Mouse (Mus musculus) testis, postnatal 14 days (tissue): Measurements from ENCODE around the gene Ergic2.

Experiments
- DNase-seq: peaks from one replicate; pipeline ENCODE4 v3.0.0; 2021; ENCODE audit warnings: low spot score

The Ergic2 gene

GRCm38 (mm10) chr6:148211897-148212680, at the start of gene Ergic2:
TSS of gene Ergic2 (minus strand) at chr6:148212374.
- DNase-seq, result peak; percentile 99

DNA sequence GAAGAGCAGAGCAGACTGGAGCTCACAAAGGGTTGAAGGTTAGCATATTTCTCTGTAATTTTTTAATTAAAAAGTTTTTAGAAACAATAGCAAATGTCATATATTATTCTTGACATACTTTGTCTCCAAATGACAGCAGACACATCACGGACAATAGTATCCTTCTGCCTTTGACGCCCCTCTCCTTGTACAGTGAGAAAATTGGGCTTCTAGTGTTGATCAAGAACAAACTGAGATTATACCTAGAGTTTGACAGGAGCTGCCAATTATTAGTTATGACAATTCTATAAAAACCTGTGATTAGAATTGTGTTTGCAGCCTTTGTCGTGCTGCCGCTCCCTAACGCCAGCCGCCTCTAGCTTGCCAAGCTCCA, 48.5 kb upstream of the Ergic2 start:
- no peak for DNase-seq

GRCm38 (mm10) chr6:148259979-148260728, 48.0 kb upstream of the Ergic2 start:
- peak; percentile 30 for DNase-seq

DNA sequence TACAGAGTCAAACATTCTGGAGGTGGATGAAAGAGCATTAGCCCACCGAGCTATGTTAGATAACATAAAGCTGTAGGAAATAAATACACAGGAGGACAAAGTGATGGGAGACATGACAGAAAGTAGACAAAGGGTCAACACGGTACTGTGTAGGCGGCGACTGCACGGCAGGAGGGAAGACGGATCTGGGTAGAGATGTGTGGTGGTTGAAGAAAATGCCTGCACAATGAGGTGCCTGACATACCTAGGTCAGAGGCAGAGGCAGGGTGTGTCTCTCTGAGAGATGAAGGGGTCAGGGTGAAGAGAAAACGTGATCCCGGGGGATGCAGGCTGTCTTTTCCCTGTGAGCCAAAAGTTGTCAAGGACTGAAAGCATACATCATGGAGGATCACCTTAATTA, 46.9 kb upstream of the Ergic2 start:
- DNase-seq, result no peak

GRCm38 (mm10) chr6:148257805-148258204, 45.6 kb upstream of the Ergic2 start:
- DNase-seq, result no peak

GRCm38 (mm10) chr6:148256109-148256508, 43.9 kb upstream of the Ergic2 start:
- DNase-seq, result no peak

GRCm38 (mm10) chr6:148255395-148256053, 43.4 kb upstream of the Ergic2 start:
- no peak for DNase-seq

DNA sequence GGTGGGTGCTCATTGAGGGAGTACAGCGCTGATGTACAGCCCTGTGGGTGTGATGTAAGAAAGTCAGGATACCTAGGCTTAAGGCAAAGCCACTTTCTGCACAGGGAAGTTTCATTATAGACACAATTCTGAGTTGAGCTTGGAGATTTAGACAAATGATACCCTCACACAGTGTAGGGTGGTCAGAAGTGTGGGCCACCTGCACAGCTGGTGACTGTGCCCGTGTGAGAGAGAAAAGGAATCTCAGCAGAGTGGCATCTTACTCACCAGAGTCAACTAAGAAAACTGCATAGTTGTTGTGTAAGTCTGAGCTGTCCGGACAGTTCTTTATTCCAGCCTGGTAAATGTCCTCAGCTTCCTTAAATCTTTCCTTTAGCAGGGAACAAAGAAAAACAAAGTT, 37.0 kb upstream of the Ergic2 start:
- no peak for DNase-seq

- no peak for DNase-seq
Observed at GRCm38 (mm10) chr6:148248625-148249024, 36.5 kb upstream of the Ergic2 start.

DNA sequence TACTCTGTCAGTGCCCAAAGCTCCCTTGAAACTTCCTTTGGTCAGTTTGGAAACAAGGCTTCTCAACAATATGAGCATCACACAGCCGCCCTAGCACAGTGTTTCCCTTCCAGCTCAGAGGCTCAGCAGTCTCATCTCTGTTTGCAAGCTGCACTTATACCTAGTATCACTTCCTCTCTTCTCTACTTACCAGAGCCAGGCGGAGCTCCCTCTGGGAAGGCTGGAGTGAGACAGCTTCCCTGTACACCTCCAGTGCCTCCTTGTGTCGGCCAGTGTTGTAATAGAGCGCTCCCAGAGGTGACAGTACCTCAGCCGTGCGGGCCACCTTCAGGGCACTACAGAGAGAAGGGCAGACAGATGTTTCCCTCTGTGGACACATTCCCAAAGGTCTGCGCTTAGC, 34.4 kb upstream of the Ergic2 start:
- DNase-seq, result no peak

DNA sequence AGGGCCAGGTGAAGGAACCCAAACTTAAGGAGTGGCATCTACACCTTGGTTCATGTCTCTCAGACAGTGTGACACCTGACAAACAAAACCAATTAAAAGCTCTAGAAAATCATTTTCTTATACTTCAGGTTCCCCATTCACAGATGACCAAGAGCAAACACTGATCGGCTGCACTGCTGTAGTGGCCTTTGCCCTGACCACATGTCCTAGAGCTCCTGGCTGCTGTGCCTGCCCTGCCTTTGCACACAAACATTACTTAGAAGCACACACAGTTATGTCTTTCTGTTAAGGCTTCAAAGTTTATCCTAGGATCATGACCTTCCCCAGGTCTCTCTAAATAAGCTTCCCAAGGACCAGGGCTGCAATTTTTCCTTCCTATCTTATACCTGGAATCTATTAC, 32.7 kb upstream of the Ergic2 start:
- no peak for DNase-seq

- no peak for DNase-seq
Observed at GRCm38 (mm10) chr6:148242304-148242703, 30.1 kb upstream of the Ergic2 start.

GRCm38 (mm10) chr6:148241685-148242084, 29.5 kb upstream of the Ergic2 start:
- DNase-seq, result no peak

GRCm38 (mm10) chr6:148239311-148239710, 27.1 kb upstream of the Ergic2 start:
- DNase-seq, result no peak

DNA sequence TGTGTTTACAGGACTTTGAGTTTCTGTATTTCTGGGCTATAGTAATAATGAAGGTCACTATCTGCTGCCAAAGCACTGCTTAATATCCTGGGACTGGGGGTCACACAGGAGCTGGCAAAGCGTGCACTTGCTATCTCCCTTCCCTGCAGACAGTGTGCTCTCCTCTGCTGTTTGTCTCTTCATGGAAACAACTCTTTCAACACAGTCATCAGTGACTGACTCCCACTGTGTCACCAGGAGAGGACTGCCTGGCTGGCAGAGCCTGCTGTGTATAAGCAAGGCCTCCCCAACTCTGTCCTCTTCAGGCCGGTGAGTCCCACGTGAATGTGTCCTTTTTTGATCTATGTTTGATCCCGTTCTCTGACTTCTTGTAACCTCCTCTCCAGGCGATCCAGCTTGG, 25.3 kb upstream of the Ergic2 start:
- DNase-seq, result peak; percentile 31

DNA sequence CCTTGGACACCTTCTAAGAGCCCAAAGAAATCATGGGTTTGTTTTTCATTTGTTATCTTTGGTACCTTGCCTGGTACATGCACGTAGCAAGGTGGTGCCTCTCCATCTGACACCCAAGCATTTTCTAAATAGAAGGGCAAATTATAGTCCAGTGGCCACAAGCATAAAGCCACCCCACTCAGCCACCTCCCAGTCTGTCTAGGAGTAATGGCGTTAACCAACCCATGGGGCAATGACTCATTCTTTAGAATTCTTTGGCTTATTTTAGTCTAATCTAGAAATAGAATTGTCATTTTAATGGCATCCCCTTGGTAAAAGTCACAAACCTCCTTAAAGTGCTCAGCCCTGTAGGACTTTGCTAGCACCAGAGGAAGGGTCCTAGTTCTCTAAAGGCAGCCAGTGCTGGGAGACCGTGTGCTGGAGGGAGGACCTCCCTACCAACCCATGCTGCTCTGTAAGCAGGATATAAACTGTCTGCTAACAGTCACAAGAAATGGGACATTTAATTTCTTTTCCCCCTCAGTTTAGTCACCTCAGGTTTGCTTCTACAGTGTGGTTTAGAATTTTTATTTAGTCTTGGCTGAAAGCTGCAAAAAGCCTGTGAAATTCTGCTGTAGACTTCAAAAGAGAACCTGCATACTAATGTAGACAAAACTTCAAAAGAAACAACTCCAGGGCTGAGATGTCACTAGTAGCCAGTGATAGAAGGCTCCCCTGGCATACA, 22.1 kb upstream of the Ergic2 start:
- no peak for DNase-seq

- DNase-seq, result no peak
Observed at GRCm38 (mm10) chr6:148227542-148227941, 15.4 kb upstream of the Ergic2 start.

GRCm38 (mm10) chr6:148222686-148223085, 10.5 kb upstream of the Ergic2 start:
- DNase-seq, result no peak

DNA sequence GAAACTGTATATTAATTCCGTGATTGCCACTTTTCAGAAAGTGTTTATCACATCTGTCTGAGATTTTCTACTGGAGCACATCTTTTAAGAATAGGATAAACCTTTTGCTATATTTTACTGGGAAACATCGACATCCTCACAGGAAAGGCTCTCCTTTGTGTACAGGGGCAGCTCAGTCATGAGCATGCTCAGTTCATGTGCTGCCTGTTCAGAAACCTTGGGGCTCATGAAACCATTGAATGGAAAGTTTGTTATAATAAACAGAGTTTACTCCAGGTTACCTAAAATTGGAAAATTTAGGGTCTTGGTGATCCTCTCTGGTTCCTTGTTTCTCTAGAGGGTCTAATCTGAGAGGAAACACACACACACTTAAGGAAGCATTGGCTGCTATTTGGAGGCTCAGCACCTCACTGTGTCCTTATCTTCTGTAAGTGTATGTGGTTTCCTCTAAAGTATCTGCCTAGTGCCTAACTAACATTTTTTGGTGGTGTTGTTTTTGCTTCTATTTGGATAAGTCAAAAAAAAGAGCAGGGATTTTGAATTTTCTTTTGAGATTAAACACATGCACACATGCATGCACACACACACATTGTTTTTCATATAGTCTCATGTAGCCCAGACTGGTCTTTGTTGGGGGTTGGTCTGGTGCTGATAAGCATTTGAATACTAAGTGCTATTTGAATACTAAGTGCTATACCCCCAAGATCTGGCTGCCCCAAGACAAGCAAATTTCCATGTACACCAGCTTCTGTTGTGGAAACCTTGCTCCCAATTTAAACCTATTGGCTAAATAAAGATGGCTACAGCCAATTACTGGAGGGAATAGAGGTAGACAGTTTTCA, 6.3 kb upstream of the Ergic2 start:
- DNase-seq, result no peak

- no peak for DNase-seq
Observed at GRCm38 (mm10) chr6:148216752-148217151, 4.6 kb upstream of the Ergic2 start.

GRCm38 (mm10) chr6:148214765-148215164, 2.6 kb upstream of the Ergic2 start:
- no peak for DNase-seq
